Mouse (Mus musculus) liver, adult 2 months (tissue): Measurements from ENCODE around the gene A430033K04Rik. TPM values are rescaled to one million over a fixed set of nuclear protein-coding genes. Genes with fewer than 3 reads are reported as not detected.

Experiments
- DNase-seq: peaks from one replicate; pipeline ENCODE4 v3.0.0-alpha.2; 2011; ENCODE audit warnings: low read depth, low spot score; ENCODE audit errors: extremely low read depth
- H3K27ac ChIP-seq: fragments of 200-500 bp; replicated peaks from 2 replicates; pipeline ENCODE4 v1.5.1; 2012; ENCODE audit warnings: low read depth, mild to moderate bottlenecking, control low read depth, inconsistent platforms, low read length; ENCODE audit not compliant: insufficient read depth
- H3K27me3 ChIP-seq: fragments of 200-500 bp; 2 replicates; pipeline ENCODE4 v1.6.1; 2012; ENCODE audit warnings: mild to moderate bottlenecking, moderate library complexity, low read length, inconsistent platforms; ENCODE audit not compliant: control insufficient read depth, insufficient read depth
- H3K36me3 ChIP-seq: fragments of 200-500 bp; 2 replicates; pipeline ENCODE4 v1.6.1; 2012; ENCODE audit warnings: low read length, inconsistent platforms; ENCODE audit not compliant: control insufficient read depth, insufficient read depth
- H3K4me1 ChIP-seq: fragments of 200-500 bp; 2 replicates; pipeline ENCODE4 v1.6.1; 2011; ENCODE audit warnings: low read length; ENCODE audit not compliant: control insufficient read depth, insufficient read depth
- H3K4me3 ChIP-seq: fragments of 200-500 bp; 2 replicates; pipeline ENCODE4 v1.5.1; 2011; ENCODE audit warnings: low read depth, mild to moderate bottlenecking, control low read depth, low read length, moderate library complexity; ENCODE audit not compliant: insufficient read depth
- H3K79me2 ChIP-seq: fragments of 200-500 bp; 2 replicates; pipeline ENCODE4 v1.6.1; 2012; ENCODE audit warnings: inconsistent platforms, mild to moderate bottlenecking, low read length, moderate library complexity; ENCODE audit not compliant: control insufficient read depth, insufficient read depth
- H3K9ac ChIP-seq: fragments of 200-500 bp; 2 replicates; pipeline ENCODE4 v1.6.1; 2012; ENCODE audit warnings: low read depth, mild to moderate bottlenecking, control low read depth, inconsistent platforms, low read length
- CTCF ChIP-seq: fragments of 200-500 bp; IDR thresholded peaks from 2 replicates; pipeline ENCODE4 v1.5.1; 2011; ENCODE audit warnings: low read depth, low read length, control low read depth
- POLR2A ChIP-seq: fragments of 200-500 bp; IDR thresholded peaks from 2 replicates; pipeline ENCODE4 v1.6.1; 2011; ENCODE audit warnings: low read length, control low read depth; ENCODE audit not compliant: insufficient read depth; ENCODE audit errors: extremely low read depth
- WGBS: fragments of 180-500 bp; shearing (Covaris S2); methylation state at CpG from one replicate; pipeline ENCODE4 v1.1.7; 2018; 5-methylcytosine and 5-hydroxymethylcytosine counted together
- polyA plus RNA-seq: library from polyadenylated mRNA; depleted of rRNA; stranded (reverse); fragments of >200 nt; gene quantifications from 2 replicates; pipeline ENCODE4 v1.2.3, GENCODE M21; 2012; rRNA removed
- total RNA-seq: library from RNA; depleted of rRNA; stranded (reverse); fragments of >200 nt; gene quantifications from 2 replicates; pipeline ENCODE4 v1.2.3, GENCODE M21; 2014; rRNA removed

A430033K04Rik gene
- total and polyA plus RNA-seq, 2 experiments, result 0.99 to 7.2 TPM

DNA sequence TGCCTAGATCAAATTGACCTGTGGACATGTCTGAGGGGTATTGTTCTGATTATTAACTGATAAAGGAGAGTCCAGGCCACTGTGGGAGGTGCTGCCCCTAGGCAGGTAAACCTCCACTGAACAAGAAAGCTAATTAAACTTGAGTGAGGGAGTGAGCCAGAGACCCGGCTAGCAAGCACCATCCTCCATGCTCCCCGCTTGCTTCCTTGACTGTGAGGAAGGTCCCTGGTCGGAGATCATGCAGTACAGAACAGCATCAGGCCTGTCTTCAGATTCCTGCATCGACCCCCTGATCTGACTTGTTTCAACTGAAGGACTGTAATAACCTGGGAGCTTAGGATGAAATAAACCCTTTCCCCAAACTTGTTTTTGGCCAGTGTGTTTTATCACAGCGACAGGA lies 66.6 kb downstream of the A430033K04Rik start:
- WGBS, result 75% methylated on average over 5 of the region's 5 CpGs
- Histone ChIP-seq H3K4me1 (no peaks in the 10 kb centered on the region), H3K79me2 (no peaks in the 10 kb centered on the region), H3K4me3 (no peak overlapping the region), H3K36me3 (no peaks in the 10 kb centered on the region), H3K9ac (no peak overlapping the region), H3K27ac (no peak overlapping the region), H3K27me3 (no peaks in the 10 kb centered on the region)
- TF ChIP-seq POLR2A (no peak), CTCF (no peak)
- DNase-seq, result no peak

DNA sequence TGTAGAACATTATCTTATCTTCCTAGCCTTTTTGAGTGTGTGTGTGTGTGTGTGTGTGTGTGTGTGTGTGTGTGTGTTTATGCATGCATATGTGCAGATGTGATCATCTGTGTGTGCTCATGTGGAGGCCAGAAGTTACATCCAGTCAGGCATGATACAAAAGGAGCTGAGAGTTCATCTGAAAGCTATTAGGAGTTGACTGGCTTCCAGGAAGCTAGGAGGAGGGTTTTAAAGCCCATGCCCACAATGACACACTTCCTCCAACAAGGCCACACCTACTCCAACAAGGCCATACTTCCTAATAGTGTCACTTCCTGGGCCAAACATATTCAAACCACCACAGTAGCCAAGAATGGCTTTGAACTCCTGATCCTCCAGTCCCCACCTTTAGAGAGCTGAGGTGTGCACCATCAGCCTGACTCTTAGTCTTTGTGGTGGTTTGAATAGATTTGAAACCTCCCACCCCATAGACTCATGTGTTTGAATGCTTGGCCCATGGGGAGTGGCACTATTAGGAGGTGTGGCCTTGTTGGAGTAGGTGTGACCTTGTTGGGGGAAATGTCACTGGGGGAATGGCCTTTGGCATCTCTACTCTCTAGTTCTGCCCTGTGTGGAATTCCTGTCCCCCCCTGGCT lies 70.4 kb downstream of the A430033K04Rik start:
- no peak for TF ChIP-seq POLR2A
- TF ChIP-seq CTCF, result no peak
- DNase-seq, result no peak
- no peak overlapping the region for H3K4me3 ChIP-seq
- no peaks in the 10 kb centered on the region for H3K36me3 ChIP-seq
- no peaks in the 10 kb centered on the region for H3K4me1 ChIP-seq
- no peak overlapping the region for H3K27ac ChIP-seq
- no peaks in the 10 kb centered on the region for H3K27me3 ChIP-seq
- no peaks in the 10 kb centered on the region for H3K79me2 ChIP-seq
- no peak overlapping the region for H3K9ac ChIP-seq

DNA sequence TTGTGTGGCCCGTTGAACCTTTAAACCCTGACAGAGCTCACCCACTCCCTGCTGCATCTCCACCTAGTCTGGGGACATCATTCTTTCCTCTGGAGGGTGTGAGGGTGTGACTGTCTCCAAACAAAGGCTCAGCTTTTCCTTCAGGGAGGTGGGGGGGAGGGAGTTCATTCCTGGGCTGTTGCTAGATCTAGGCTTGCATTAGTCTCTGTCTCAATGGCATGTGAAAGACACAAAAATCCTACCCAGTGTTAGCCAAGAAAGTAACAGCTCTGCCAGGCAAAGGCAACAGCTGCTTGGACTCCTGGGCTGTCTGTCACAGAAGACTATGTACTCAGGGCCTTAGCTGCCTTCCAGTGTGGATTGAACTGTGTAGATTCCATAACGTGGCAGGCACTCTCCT lies 71.4 kb downstream of the A430033K04Rik start:
- no peaks in the 10 kb centered on the region for H3K36me3 ChIP-seq
- no peaks in the 10 kb centered on the region for H3K27me3 ChIP-seq
- no peak for TF ChIP-seq CTCF
- TF ChIP-seq POLR2A, result no peak
- no peaks in the 10 kb centered on the region for H3K79me2 ChIP-seq
- H3K9ac ChIP-seq, result no peak overlapping the region
- WGBS, result 61% methylated on average over 2 of the region's 2 CpGs
- H3K4me3 ChIP-seq, result no peak overlapping the region
- H3K27ac ChIP-seq, result no peak overlapping the region
- DNase-seq, result no peak
- no peaks in the 10 kb centered on the region for H3K4me1 ChIP-seq

DNA sequence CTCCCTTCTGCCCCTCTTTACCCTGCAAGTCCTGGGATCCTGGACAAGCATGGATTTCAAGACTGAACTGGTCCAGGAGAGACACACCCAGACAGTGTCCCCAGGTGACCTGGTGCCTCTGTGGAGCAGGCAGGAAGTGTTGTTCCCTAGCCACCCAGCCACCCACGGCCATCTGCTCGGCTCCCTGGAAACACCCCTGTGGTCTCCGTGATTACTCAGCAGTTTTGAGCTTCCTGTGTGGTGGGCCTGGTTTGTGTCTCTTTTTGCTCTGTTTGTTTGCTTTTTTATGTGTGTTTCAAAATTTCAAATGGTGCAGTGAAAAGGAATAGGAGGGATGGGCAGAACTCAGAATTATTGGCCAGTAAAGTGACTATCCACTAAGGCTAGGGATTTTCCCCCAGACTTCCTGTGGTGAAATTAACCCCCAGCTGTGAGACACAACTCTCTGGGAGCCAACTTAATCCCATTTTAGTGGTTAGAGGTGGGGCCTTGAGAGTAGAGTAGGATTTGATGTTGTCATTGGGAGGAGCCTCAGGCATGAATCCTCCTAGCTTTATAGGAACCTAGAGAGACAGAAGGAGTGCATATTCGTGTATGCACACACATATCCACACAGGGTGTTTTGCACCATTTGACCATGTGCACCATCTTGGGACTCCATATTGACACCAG lies 72.0 kb downstream of the A430033K04Rik start:
- WGBS, result 60% methylated on average over 4 of the region's 4 CpGs
- no peak for DNase-seq
- Histone ChIP-seq H3K36me3 (no peaks in the 10 kb centered on the region), H3K4me1 (no peaks in the 10 kb centered on the region), H3K27me3 (no peaks in the 10 kb centered on the region), H3K9ac (no peak overlapping the region), H3K27ac (no peak overlapping the region), H3K4me3 (no peak overlapping the region), H3K79me2 (no peaks in the 10 kb centered on the region)
- TF ChIP-seq POLR2A, result no peak
- no peak for TF ChIP-seq CTCF

DNA sequence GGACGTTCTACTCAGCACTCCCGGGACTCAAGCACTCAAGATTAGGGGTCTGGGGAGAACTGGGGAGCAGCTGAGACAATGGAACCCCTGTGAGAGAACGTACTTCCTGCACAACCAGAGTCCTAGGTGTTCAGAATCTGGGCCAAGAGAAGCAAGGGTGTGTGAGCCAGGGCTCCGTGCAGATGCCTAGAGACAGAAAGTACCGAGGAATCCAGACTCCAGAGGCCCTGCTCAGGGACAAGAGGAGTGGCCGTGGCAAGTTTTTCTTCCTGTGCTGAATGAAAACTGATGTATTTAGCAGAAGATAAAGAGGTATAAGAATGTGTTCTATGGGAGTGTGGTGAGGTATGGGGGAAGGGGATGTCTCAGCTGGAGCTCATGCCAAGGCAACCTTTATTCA lies 74.8 kb downstream of the A430033K04Rik start:
- H3K9ac ChIP-seq, result no peak overlapping the region
- no peaks in the 10 kb centered on the region for H3K79me2 ChIP-seq
- no peaks in the 10 kb centered on the region for H3K27me3 ChIP-seq
- TF ChIP-seq CTCF (no peak), POLR2A (no peak)
- DNase-seq, result no peak
- no peaks in the 10 kb centered on the region for H3K36me3 ChIP-seq
- H3K4me3 ChIP-seq, result no peak overlapping the region
- H3K4me1 ChIP-seq, result no peaks in the 10 kb centered on the region
- no peak overlapping the region for H3K27ac ChIP-seq
- 77% methylated on average over 6 of the region's 6 CpGs for WGBS

Other genes starting within 250 kb of the A430033K04Rik start
- gene Zfp157, start 181.4 kb upstream of the A430033K04Rik start, total RNA-seq, result 5.6 and 5.8 TPM in 2 replicates
- gene Zfp157, start 181.4 kb upstream of the A430033K04Rik start, polyA plus RNA-seq, result 1.4 and 1.5 TPM in 2 replicates
- not detected in 2 replicates for gene 1700123K08Rik, start 58.1 kb upstream of the A430033K04Rik start, total RNA-seq
- gene 1700123K08Rik, start 58.1 kb upstream of the A430033K04Rik start, polyA plus RNA-seq, result not detected in 2 replicates
- 14.5 and 15.3 TPM in 2 replicates for gene Zfp68, start 3.1 kb upstream of the A430033K04Rik start, total RNA-seq
- gene Zfp68, start 3.1 kb upstream of the A430033K04Rik start, polyA plus RNA-seq, result 3.3 TPM in 2 replicates
- gene Fam20c, start 131.7 kb downstream of the A430033K04Rik start, total RNA-seq, result 18.2 and 28.1 TPM in 2 replicates
- gene Fam20c, start 131.7 kb downstream of the A430033K04Rik start, polyA plus RNA-seq, result 49.9 and 50.7 TPM in 2 replicates
- not detected in 2 replicates for gene Gm5294, start 197.2 kb downstream of the A430033K04Rik start, total RNA-seq
- not detected in 2 replicates for gene Gm5294, start 197.2 kb downstream of the A430033K04Rik start, polyA plus RNA-seq